Mouse (Mus musculus) midbrain, embryonic 11.5 days (tissue): Measurements from ENCODE around the gene Tnni2. TPM values are rescaled to one million over a fixed set of nuclear protein-coding genes. Genes with fewer than 3 reads are reported as not detected.

Source experiments
- ATAC-seq: fragments of 200-750 bp; cut with Nextera tagmentation; 2 replicates; pipeline ENCODE4 v1.8.0; 2017; ENCODE audit warnings: moderate TSS enrichment, moderate library complexity; ENCODE audit not compliant: low FRiP score
- DNase-seq: peaks from one replicate; pipeline ENCODE4 v3.0.0; 2015; ENCODE audit warnings: low spot score; ENCODE audit errors: missing footprints
- H3K27ac ChIP-seq: fragments of 300-500 bp; sonication (generic); 2 replicates; pipeline ENCODE4 v1.5.1; 2014; ENCODE audit warnings: low read depth, low read length
- H3K27me3 ChIP-seq: fragments of 300-500 bp; sonication (generic); 2 replicates; pipeline ENCODE4 v1.6.1; 2014; ENCODE audit warnings: mild to moderate bottlenecking, low read length, moderate library complexity, mixed read lengths; ENCODE audit not compliant: control insufficient read depth, insufficient read depth
- H3K36me3 ChIP-seq: fragments of 300-500 bp; sonication (generic); 2 replicates; pipeline ENCODE4 v1.6.1; 2014; ENCODE audit warnings: mild to moderate bottlenecking, low read length, moderate library complexity, mixed read lengths; ENCODE audit not compliant: control insufficient read depth, insufficient read depth
- H3K4me1 ChIP-seq: fragments of 300-500 bp; sonication (generic); 2 replicates; pipeline ENCODE4 v1.6.1; 2014; ENCODE audit warnings: low read length; ENCODE audit not compliant: control insufficient read depth, insufficient read depth
- H3K4me2 ChIP-seq: fragments of 300-500 bp; sonication (generic); 2 replicates; pipeline ENCODE4 v1.6.1; 2014; ENCODE audit warnings: mild to moderate bottlenecking, moderate library complexity
- H3K4me3 ChIP-seq: fragments of 300-500 bp; sonication (generic); 2 replicates; pipeline ENCODE4 v1.5.1; 2014; ENCODE audit warnings: low read depth, low read length
- H3K9ac ChIP-seq: fragments of 300-500 bp; sonication (generic); 2 replicates; pipeline ENCODE4 v1.6.1; 2014; ENCODE audit warnings: low read length
- H3K9me3 ChIP-seq: fragments of 300-500 bp; sonication (generic); 2 replicates; pipeline ENCODE4 v1.6.1; 2016; ENCODE audit warnings: low read length; ENCODE audit not compliant: control insufficient read depth
- WGBS: fragments of 180-500 bp; shearing (Covaris S2); extraction: QIAGEN DNeasy Blood & Tissue Kit; methylation state at CpG from one replicate; pipeline ENCODE4 v1.1.7; 2014; 5-methylcytosine and 5-hydroxymethylcytosine counted together
- polyA plus RNA-seq: library from polyadenylated mRNA; unstranded; fragments of >200 nt; fragmentation: Nextera tagmentation; extraction: Ambion mirVana; gene quantifications from 2 replicates; pipeline ENCODE4 v1.2.1, GENCODE M21; 2014

Tnni2 gene
- polyA plus RNA-seq, 1 experiment from 2014 or later: 0.96 TPM

DNA sequence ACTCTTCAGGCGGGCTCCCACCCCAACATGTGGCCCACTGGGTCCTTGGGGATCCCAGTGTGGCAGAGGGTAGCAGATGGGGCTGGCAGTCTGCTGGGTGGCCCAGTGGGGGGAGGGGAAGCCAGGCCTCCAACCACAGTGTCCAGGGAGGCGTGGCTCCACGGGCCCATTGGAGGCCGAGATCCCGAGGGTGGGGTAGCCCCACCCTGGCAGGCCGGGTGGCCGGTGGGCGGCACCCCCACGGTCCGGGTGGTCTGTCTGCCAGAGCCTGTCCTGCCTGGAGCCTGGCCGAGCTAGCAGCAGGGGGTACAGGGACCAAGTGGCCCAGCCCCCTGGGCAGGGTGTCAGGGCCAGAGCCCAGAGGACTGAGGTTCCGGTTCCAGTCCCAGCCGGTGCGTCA lies 33.2 kb downstream of the Tnni2 start:
- no peaks in the 10 kb centered on the region for H3K9me3 ChIP-seq
- no peak overlapping the region for H3K27ac ChIP-seq
- no peak overlapping the region for H3K4me3 ChIP-seq
- WGBS: 84% methylated on average over 14 of the region's 14 CpGs
- H3K4me2 ChIP-seq: no peak overlapping the region
- no peaks in the 10 kb centered on the region for H3K27me3 ChIP-seq
- no peak overlapping the region for H3K9ac ChIP-seq
- no peaks in the 10 kb centered on the region for H3K36me3 ChIP-seq
- H3K4me1 ChIP-seq: peaks cover 15% of the 10 kb centered on the region
- no peak for ATAC-seq
- DNase-seq: peak; percentile 73

DNA sequence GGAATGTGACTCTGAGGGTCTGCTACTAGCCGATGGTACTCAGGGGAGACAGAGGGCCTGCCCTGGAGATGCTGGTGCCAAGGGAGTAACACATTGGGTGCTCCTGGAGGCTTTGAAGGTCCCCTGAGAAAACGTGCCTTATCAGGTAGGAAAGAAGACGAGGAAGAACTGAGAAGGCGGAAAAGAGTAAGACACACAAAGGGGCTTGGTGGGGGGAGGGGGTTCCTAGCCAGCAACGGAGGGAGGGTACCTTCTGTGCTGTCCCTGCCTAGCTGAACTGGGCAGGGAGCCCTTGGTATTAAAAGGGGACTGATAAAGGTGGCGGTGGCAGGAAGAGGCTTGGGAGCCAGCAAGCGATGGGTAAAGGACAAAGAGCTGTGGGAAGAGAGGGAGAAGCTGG lies 34.0 kb downstream of the Tnni2 start:
- WGBS: 58% methylated on average over 7 of the region's 7 CpGs
- Histone ChIP-seq H3K27me3 (no peaks in the 10 kb centered on the region), H3K4me3 (no peak overlapping the region), H3K9me3 (no peaks in the 10 kb centered on the region), H3K4me2 (no peak overlapping the region), H3K27ac (no peak overlapping the region), H3K9ac (peak overlapping the region; percentile 24; the same call in 1 of the 2 replicates), H3K36me3 (no peaks in the 10 kb centered on the region), H3K4me1 (peaks cover 15% of the 10 kb centered on the region)
- ATAC-seq: no peak
- DNase-seq: peak; percentile 77

DNA sequence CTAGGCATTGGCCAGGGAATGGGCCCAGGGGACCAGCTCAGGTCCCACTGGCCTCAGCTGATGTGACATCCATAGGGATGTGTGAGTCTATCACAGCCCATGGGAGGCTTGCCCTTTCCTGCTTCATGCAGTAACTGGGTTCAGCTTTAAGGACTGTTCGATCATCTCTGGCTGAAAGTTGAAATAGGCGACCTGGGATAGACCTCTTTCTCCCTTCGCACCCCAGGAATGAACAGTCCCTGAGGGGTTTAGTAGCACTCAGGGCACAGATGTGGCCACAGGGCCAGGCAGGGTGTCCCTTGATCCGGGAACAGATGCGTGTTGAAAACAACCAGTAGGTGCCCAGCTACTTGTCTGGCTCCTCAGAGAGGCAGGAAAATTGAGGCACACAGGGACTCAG lies 34.7 kb downstream of the Tnni2 start:
- H3K4me1 ChIP-seq: peaks cover 12% of the 10 kb centered on the region
- WGBS: 86% methylated on average over 5 of the region's 5 CpGs
- H3K36me3 ChIP-seq: no peaks in the 10 kb centered on the region
- no peak overlapping the region for H3K9ac ChIP-seq
- no peak overlapping the region for H3K27ac ChIP-seq
- H3K4me3 ChIP-seq: no peak overlapping the region
- H3K4me2 ChIP-seq: no peak overlapping the region
- no peaks in the 10 kb centered on the region for H3K9me3 ChIP-seq
- DNase-seq (peak; percentile 51), ATAC-seq (no peak)
- H3K27me3 ChIP-seq: no peaks in the 10 kb centered on the region

DNA sequence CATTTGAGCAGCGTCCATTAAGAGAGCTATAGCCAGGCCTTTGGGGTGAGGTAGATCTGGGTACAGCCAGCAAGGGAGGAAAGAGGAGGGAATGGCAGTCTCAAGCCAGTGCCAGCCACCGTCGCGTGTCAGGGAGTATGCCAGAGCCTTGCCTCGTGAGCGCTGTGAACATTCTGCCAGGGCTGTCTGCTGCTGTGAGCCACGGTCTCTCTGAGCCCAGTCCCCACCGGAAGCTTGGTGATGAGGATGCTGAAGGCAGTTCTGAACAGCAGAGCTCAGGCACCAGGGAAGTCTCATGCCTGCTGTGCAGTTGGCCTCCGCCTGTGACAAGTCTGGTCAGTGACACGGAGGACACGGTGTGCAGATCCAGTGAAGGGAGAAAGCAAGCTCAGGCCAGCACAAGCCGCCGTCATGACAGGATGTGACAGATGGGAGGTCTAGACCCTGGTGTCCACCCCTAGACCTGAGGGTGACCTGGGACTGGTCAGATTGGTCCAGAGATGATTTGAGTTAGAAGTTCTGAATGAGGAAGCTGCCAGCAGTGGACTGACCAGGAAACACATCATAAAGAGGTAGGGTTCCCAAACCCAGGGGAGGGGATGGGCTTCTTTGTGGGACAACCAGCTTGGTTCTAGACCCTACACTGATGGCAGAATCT lies 35.3 kb downstream of the Tnni2 start:
- Histone ChIP-seq H3K9me3 (no peaks in the 10 kb centered on the region), H3K27ac (no peak overlapping the region), H3K9ac (no peak overlapping the region), H3K4me2 (no peak overlapping the region), H3K4me3 (no peak overlapping the region), H3K36me3 (no peaks in the 10 kb centered on the region), H3K4me1 (peaks cover 12% of the 10 kb centered on the region), H3K27me3 (no peaks in the 10 kb centered on the region)
- WGBS: 88% methylated on average over 13 of the region's 13 CpGs
- DNase-seq (peak; percentile 35), ATAC-seq (no peak)

DNA sequence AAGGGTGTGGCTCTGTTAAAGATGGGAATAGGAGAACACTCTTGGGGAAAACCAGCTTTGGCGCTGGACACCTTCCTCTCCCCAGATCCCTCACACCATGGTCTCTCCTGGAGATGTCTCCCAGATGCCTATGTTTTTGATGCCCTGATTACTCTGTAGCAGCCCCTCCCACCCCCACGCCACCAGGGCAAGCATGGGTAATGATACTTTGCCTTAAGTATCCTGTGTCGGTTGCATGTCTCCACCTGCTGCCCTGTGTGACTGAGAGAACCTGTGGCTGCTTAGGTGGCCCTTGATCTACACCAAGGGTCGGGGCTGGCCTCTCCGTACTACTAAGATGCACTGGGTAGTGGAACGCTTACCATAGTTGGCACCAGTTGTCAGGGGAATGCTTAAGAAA lies 36.4 kb downstream of the Tnni2 start:
- no peaks in the 10 kb centered on the region for H3K36me3 ChIP-seq
- H3K9ac ChIP-seq: no peak overlapping the region
- no peak for ATAC-seq
- no peak overlapping the region for H3K4me3 ChIP-seq
- H3K4me2 ChIP-seq: no peak overlapping the region
- WGBS: 86% methylated on average over 6 of the region's 6 CpGs
- peaks cover 16% of the 10 kb centered on the region for H3K4me1 ChIP-seq
- H3K27ac ChIP-seq: no peak overlapping the region
- H3K27me3 ChIP-seq: no peaks in the 10 kb centered on the region
- H3K9me3 ChIP-seq: no peaks in the 10 kb centered on the region
- DNase-seq: peak; percentile 14

DNA sequence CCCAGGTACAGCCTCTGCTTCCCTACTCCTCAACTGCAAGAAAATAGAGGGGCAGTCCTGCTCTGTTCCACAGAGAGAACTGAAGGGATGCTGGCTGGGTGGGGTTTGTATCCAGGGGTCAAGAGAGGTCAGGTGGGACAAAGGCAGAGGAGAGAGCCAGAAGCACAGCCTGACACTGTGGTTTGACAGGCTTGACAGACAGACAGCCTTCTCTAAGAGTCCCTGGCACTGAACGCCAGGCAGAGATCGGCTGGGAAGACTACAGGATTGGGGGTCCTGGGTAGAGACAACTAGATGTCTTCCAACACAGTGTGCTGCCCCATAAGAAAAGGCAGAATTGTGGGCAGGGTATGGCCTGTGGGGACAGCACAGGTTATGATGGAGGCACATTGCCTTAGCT lies 37.0 kb downstream of the Tnni2 start:
- no peak overlapping the region for H3K9ac ChIP-seq
- ATAC-seq (no peak), DNase-seq (peak; percentile 64)
- H3K4me1 ChIP-seq: peaks cover 18% of the 10 kb centered on the region
- no peak overlapping the region for H3K4me2 ChIP-seq
- no peaks in the 10 kb centered on the region for H3K36me3 ChIP-seq
- no peaks in the 10 kb centered on the region for H3K27me3 ChIP-seq
- 26% methylated on average over 2 of the region's 2 CpGs for WGBS
- H3K4me3 ChIP-seq: no peak overlapping the region
- H3K9me3 ChIP-seq: no peaks in the 10 kb centered on the region
- H3K27ac ChIP-seq: no peak overlapping the region

DNA sequence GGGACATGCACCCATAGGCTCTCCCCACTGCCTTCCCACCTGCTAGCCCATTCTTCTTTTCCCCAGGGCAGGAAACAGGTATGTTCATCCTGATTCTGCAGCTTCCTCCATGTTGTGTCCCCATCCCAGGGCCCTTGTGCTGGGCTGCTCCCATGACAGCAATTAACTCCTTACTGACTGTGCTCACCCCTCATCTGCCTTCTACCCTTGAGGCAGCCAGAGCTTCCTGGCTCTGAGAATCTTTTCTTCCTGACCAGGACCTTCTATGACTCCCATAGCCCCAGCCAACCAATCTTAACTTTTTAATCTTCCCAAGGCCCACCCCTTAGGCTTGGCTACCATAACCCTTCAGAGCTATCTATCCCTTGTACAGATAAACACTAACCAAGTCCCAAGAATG lies 37.7 kb downstream of the Tnni2 start:
- DNase-seq: peak; percentile 53
- Histone ChIP-seq H3K4me3 (no peak overlapping the region), H3K4me1 (peaks cover 18% of the 10 kb centered on the region), H3K4me2 (no peak overlapping the region), H3K36me3 (no peaks in the 10 kb centered on the region), H3K27ac (no peak overlapping the region), H3K9ac (no peak overlapping the region), H3K9me3 (no peaks in the 10 kb centered on the region), H3K27me3 (no peaks in the 10 kb centered on the region)
- no peak for ATAC-seq

DNA sequence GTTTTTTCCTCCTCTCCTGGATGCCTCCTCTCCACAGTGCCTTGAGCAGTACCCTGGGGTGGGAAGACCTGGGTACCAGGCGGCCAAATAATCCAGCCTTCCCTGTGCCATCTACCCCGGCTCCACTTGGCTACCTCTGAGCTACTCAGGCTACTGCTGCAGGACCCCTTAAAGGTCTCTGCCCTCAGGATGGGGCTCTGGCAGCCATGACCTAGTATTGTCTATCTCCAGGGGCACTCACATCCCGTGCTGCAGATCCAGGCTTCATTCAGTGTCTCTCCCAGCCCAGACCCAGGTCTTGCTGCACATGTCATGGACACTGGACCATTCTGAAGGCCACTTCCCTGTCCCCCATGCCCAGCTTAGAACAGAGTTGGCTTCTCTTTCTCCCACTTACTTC lies 38.3 kb downstream of the Tnni2 start:
- no peak for ATAC-seq
- no peaks in the 10 kb centered on the region for H3K36me3 ChIP-seq
- no peak overlapping the region for H3K9ac ChIP-seq
- no peak overlapping the region for H3K27ac ChIP-seq
- H3K4me1 ChIP-seq: peaks cover 18% of the 10 kb centered on the region
- H3K27me3 ChIP-seq: no peaks in the 10 kb centered on the region
- peak; percentile 37 for DNase-seq
- H3K4me3 ChIP-seq: no peak overlapping the region
- H3K4me2 ChIP-seq: no peak overlapping the region
- no peaks in the 10 kb centered on the region for H3K9me3 ChIP-seq
- 80% methylated on average over 3 of the region's 3 CpGs for WGBS

DNA sequence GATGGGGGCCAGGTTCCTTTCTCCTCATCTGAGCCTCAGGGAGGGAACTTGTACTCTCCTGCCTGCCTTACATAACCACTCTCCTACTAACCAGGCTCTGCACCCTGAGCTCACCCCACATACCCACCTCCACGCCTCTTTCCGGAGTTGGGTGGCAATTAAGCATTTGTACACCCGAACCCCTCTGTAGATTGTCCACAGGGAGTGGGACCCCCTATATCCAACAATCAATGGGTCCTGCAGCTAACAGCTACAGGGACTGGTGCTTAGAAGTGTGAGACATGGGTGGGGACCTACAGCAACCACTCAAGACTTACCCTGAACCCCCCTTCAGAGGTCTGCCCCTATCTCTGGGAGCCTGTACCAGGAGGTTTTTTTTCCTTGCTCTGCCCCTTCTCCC lies 39.1 kb downstream of the Tnni2 start:
- no peak overlapping the region for H3K27ac ChIP-seq

More for the DNA sequence above, 39.1 kb downstream of the Tnni2 start:
- peaks cover 18% of the 10 kb centered on the region for H3K4me1 ChIP-seq
- H3K9ac ChIP-seq: no peak overlapping the region
- 95% methylated on average over 3 of the region's 3 CpGs for WGBS
- DNase-seq (peak; percentile 77), ATAC-seq (no peak)
- no peaks in the 10 kb centered on the region for H3K9me3 ChIP-seq
- no peaks in the 10 kb centered on the region for H3K27me3 ChIP-seq
- no peaks in the 10 kb centered on the region for H3K36me3 ChIP-seq
- H3K4me2 ChIP-seq: no peak overlapping the region
- H3K4me3 ChIP-seq: no peak overlapping the region
